Mouse (Mus musculus): ENCODE measurements around the gene Bicd2. TPM values are rescaled to one million over a fixed set of nuclear protein-coding genes. Genes with fewer than 3 reads are reported as not detected.

Gene Bicd2
- total RNA-seq, 1 experiment: 25.5 TPM

- no peak overlapping the region for H3K27ac ChIP-seq (ENCODE audit: insufficient read depth, low read depth, low read length, poor library complexity, severe bottlenecking)
- H3K9me3 ChIP-seq (ENCODE audit: control insufficient read depth, insufficient read depth, low read depth, low read length): no peaks in the 10 kb centered on the region
- peaks cover 0 to 4% of the 10 kb centered on the region in 2 experiments; a peak in 3 of 4 replicates for H3K4me1 ChIP-seq (ENCODE audit: control insufficient read depth in 2 of 2, insufficient read depth in 2 of 2, low read length in 2 of 2, poor library complexity in 1 of 2)
- peak overlapping the region; percentile 33 to 44; a peak in 2 of 4 replicates for H3K4me3 ChIP-seq (ENCODE audit: insufficient read depth in 1 of 2, low read depth in 1 of 2, low read length in 2 of 2, poor library complexity in 1 of 2, severe bottlenecking in 1 of 2)
- in situ Hi-C loops (cut with MboI; ENCODE audit: low sequenced_read_pairs in 2 of 2, unreplicated experiment in 2 of 2): no loop called here
- peaks cover 45% of the 10 kb centered on the region for H3K36me3 ChIP-seq (ENCODE audit: control insufficient read depth, insufficient read depth, low read length, poor library complexity, severe bottlenecking)
- no peak for TF ChIP-seq HCFC1 (IDR thresholded peaks at IDR 0.05; ENCODE audit: borderline replicate concordance, insufficient read depth, low read length)
- no peak for TF ChIP-seq CHD2 (IDR thresholded peaks at IDR 0.05; ENCODE audit: low read depth, low read length)
- no peak for TF ChIP-seq MAFK (IDR thresholded peaks at IDR 0.05; ENCODE audit: insufficient read depth, low read depth, low read length)
- no peak for TF ChIP-seq ZNF384 (IDR thresholded peaks at IDR 0.05; ENCODE audit: low read depth, low read length)
- no peak for TF ChIP-seq ZC3H11A (IDR thresholded peaks at IDR 0.05; ENCODE audit: borderline replicate concordance, low read depth, low read length)
- DNase-seq (ENCODE audit: low read depth, low spot score): no peak
- H3K9ac ChIP-seq (ENCODE audit: insufficient read depth, low read depth, low read length, poor library complexity, severe bottlenecking): peak overlapping the region; percentile 32; the same call in 1 of the 2 replicates
Observed at GRCm38 (mm10) chr13:49382997-49383396, 41.6 kb downstream of the Bicd2 start.

GRCm38 (mm10) chr13:49384751-49385463 lies 43.5 kb downstream of the Bicd2 start:
- H3K27ac ChIP-seq (ENCODE audit: insufficient read depth, low read depth, low read length, poor library complexity, severe bottlenecking): no peak overlapping the region
- no peak for DNase-seq (ENCODE audit: low read depth, low spot score)
- no peaks in the 10 kb centered on the region for H3K9me3 ChIP-seq (ENCODE audit: control insufficient read depth, insufficient read depth, low read depth, low read length)
- H3K36me3 ChIP-seq (ENCODE audit: control insufficient read depth, insufficient read depth, low read length, poor library complexity, severe bottlenecking): peaks cover 27% of the 10 kb centered on the region; the same call in 1 of the 2 replicates
- TF ChIP-seq ZC3H11A (IDR thresholded peaks at IDR 0.05; ENCODE audit: borderline replicate concordance, low read depth, low read length) (no peak), ZNF384 (IDR thresholded peaks at IDR 0.05; ENCODE audit: low read depth, low read length) (no peak), MAFK (IDR thresholded peaks at IDR 0.05; ENCODE audit: insufficient read depth, low read depth, low read length) (no peak), HCFC1 (IDR thresholded peaks at IDR 0.05; ENCODE audit: borderline replicate concordance, insufficient read depth, low read length) (no peak), CHD2 (IDR thresholded peaks at IDR 0.05; ENCODE audit: low read depth, low read length) (no peak)
- in situ Hi-C loops (cut with MboI; ENCODE audit: low sequenced_read_pairs in 2 of 2, unreplicated experiment in 2 of 2): no loop called here
- no peak overlapping the region for H3K9ac ChIP-seq (ENCODE audit: insufficient read depth, low read depth, low read length, poor library complexity, severe bottlenecking)
- peaks cover 0 to 4% of the 10 kb centered on the region in 2 experiments; a peak in 3 of 4 replicates for H3K4me1 ChIP-seq (ENCODE audit: control insufficient read depth in 2 of 2, insufficient read depth in 2 of 2, low read length in 2 of 2, poor library complexity in 1 of 2)
- no peak overlapping the region for H3K4me3 ChIP-seq (ENCODE audit: insufficient read depth in 1 of 2, low read depth in 1 of 2, low read length in 2 of 2, poor library complexity in 1 of 2, severe bottlenecking in 1 of 2)

GRCm38 (mm10) chr13:49391374-49391773 lies 50.0 kb downstream of the Bicd2 start:
- DNase-seq (ENCODE audit: low read depth, low spot score): peak; percentile 38
- Histone ChIP-seq H3K27ac (ENCODE audit: insufficient read depth, low read depth, low read length, poor library complexity, severe bottlenecking) (no peak overlapping the region), H3K9ac (ENCODE audit: insufficient read depth, low read depth, low read length, poor library complexity, severe bottlenecking) (no peak overlapping the region), H3K4me3 (ENCODE audit: insufficient read depth in 1 of 2, low read depth in 1 of 2, low read length in 2 of 2, poor library complexity in 1 of 2, severe bottlenecking in 1 of 2) (no peak overlapping the region), H3K36me3 (ENCODE audit: control insufficient read depth, insufficient read depth, low read length, poor library complexity, severe bottlenecking) (no peaks in the 10 kb centered on the region), H3K4me1 (ENCODE audit: control insufficient read depth in 2 of 2, insufficient read depth in 2 of 2, low read length in 2 of 2, poor library complexity in 1 of 2) (no peaks in the 10 kb centered on the region), H3K9me3 (ENCODE audit: control insufficient read depth, insufficient read depth, low read depth, low read length) (no peaks in the 10 kb centered on the region)
- in situ Hi-C loops (cut with MboI; ENCODE audit: low sequenced_read_pairs in 2 of 2, unreplicated experiment in 2 of 2): no loop called here
- TF ChIP-seq MAFK (IDR thresholded peaks at IDR 0.05; ENCODE audit: insufficient read depth, low read depth, low read length): no peak
- no peak for TF ChIP-seq ZC3H11A (IDR thresholded peaks at IDR 0.05; ENCODE audit: borderline replicate concordance, low read depth, low read length)
- no peak for TF ChIP-seq HCFC1 (IDR thresholded peaks at IDR 0.05; ENCODE audit: borderline replicate concordance, insufficient read depth, low read length)
- TF ChIP-seq ZNF384 (IDR thresholded peaks at IDR 0.05; ENCODE audit: low read depth, low read length): no peak
- no peak for TF ChIP-seq CHD2 (IDR thresholded peaks at IDR 0.05; ENCODE audit: low read depth, low read length)

DNA sequence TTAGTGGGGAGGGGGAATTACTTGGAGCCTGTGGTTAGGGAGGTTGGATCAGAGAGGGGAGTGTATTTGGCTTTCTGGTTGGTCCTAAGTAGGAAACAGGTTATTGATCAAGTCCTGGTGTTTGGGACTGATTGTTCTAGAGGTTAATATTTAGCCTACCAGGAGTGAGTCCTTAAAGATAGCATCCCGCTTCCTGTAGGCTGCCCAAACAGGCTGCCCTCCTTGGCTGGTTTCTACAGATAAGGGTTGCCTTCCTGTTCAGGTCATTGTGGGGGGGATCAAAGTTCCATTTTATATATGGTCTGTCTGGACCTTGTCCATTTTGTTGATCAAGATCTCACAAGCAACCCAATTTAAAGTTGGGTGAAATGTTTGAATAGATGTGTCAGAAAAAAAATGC lies 52.2 kb downstream of the Bicd2 start:
- in situ Hi-C loops (cut with MboI; ENCODE audit: low sequenced_read_pairs in 2 of 2, unreplicated experiment in 2 of 2): no loop called here
- Histone ChIP-seq H3K36me3 (ENCODE audit: control insufficient read depth, insufficient read depth, low read length, poor library complexity, severe bottlenecking) (no peaks in the 10 kb centered on the region), H3K4me1 (ENCODE audit: control insufficient read depth in 2 of 2, insufficient read depth in 2 of 2, low read length in 2 of 2, poor library complexity in 1 of 2) (no peaks in the 10 kb centered on the region), H3K4me3 (ENCODE audit: insufficient read depth in 1 of 2, low read depth in 1 of 2, low read length in 2 of 2, poor library complexity in 1 of 2, severe bottlenecking in 1 of 2) (no peak overlapping the region), H3K9me3 (ENCODE audit: control insufficient read depth, insufficient read depth, low read depth, low read length) (no peaks in the 10 kb centered on the region), H3K27ac (ENCODE audit: insufficient read depth, low read depth, low read length, poor library complexity, severe bottlenecking) (no peak overlapping the region), H3K9ac (ENCODE audit: insufficient read depth, low read depth, low read length, poor library complexity, severe bottlenecking) (no peak overlapping the region)
- no peak for DNase-seq (ENCODE audit: low read depth, low spot score)
- TF ChIP-seq ZC3H11A (IDR thresholded peaks at IDR 0.05; ENCODE audit: borderline replicate concordance, low read depth, low read length): no peak
- no peak for TF ChIP-seq MAFK (IDR thresholded peaks at IDR 0.05; ENCODE audit: insufficient read depth, low read depth, low read length)
